Mouse (Mus musculus) CD8-positive naive resting alpha-beta T cell, adult 2 months (primary cell): Measurements from ENCODE around the gene Pgm2.

Experiments used
- DNase-seq, 2 experiments: peaks; one replicate each; pipeline ENCODE4 v3.0.0; 2022; ENCODE audit warnings: low read depth in 2 of 2, low spot score in 2 of 2

Pgm2 gene

DNA sequence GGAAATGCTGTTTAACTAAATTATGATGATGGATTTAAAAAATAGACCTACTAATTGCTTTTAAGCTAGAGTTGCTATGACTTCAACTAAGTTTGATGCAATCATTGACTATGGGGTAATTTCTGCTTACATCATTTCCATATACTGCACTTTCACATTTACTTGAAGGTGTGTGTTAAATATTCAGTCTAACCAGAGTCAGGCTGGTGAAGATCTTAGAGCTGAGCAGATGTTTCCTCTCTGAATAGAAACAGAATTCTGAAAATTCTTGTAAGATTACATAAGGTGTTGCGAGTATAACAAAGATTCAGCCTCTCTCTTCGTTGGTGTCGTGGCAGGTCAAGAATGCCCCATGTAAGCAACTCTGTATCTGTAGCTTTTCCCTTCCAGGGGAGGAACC is 18.3 kb upstream of the Pgm2 start:
- DNase-seq: no peak

DNA sequence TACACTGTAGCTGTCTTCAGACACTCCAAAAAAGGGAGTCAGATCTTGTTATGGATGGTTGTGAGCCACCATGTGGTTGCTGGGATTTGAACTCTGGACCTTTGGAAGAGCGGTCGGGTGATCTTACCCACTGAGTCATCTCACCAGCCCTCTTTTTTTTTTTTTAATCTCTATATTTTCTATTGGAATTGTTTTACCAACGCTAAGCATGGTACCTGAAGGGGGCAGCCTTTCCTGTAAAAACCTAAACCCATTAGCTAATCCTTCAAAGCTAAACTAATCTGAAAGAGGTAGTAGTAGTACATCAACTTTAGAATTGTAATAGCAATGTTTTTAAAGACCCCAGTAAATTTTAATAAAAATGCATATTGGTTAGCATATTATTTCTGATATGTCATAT is 17.2 kb upstream of the Pgm2 start:
- DNase-seq: peak; percentile 6 to 43

- no peak for DNase-seq
These were observed 15.4 kb upstream of the Pgm2 start for GRCm38 (mm10) chr5:64077353-64077752.

DNA sequence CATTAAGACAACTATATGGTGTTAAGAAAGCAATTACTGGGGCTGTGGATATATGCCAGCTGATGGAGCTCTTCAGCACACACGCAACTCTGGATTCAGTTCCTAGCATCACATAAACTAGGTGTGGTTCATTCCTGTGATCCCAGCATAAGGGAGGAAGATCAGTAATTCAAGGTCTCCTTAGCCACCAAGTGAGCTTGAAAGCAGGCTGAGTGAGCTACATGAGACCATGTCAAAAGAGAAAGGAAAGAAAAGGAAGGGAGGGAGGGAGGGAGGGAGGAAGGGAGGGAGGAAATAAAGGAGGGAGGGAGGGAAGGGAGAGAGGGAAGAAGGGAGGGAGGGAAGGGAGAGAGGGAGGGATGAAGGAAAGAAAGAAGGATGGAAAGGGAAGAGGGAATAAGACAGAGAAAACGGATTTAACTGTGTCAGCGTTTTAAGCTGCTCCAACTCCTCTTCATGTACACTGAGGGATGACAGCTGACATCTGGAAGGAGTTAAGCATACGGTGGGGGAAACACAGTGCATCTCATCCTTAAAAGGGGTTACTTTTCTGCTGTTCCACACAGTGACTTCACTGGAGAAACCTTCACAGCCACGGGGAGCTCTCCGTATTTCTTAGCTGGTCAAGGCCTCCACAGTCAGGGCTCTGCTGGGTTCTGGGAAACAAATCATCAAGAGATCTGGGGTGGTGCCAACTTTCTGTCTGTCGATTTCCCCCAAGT is 13.8 kb upstream of the Pgm2 start:
- no peak for DNase-seq

- DNase-seq: no peak
These were observed 13.3 kb upstream of the Pgm2 start for GRCm38 (mm10) chr5:64079462-64079817.

DNA sequence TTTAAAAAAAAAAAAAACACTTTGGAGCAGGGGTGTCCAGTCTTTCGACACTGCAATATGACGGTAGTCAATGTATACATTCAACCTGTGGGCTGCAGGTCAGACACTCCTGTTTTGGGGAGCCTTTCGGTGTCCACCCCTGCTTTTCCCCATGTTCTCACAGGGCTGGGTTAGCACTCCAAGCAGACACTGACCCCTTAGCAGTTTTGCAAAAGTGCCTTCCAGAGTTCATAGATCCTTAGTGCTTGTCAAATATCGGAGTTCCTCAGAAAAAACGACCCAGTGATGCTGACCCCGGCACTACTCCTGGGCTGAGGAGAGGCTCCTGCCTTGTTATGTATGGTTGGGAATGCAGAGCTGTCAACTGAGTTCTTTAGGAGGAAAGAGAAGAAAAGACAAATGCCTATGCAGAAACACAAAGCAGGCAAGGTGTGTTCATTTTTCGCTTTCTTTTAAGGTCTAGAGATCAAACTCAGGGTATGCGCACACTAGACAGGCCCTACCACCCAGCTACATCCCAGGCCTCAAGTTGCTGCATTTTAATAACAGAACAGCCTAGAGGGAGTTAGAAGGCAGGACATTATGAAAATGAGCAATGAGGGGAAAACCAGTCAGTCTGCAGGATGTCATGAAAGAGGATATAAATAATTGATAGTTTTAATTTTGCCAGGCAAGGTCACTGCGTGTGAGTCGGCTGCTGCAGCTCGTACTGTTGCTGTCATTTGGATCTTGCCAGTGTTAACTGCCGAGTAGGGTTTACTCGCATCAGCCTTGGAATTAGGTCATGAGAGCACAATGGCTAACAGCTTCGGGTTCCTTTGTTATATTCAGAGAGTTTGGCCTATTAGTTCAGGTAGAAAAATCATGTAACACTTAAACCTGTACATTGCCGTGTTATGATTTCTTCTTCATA is 9.0 kb upstream of the Pgm2 start:
- DNase-seq: no peak

GRCm38 (mm10) chr5:64085405-64085804 is 7.3 kb upstream of the Pgm2 start:
- no peak for DNase-seq

- DNase-seq: no peak
These were observed 4.0 kb upstream of the Pgm2 start for GRCm38 (mm10) chr5:64088740-64089139.

DNA sequence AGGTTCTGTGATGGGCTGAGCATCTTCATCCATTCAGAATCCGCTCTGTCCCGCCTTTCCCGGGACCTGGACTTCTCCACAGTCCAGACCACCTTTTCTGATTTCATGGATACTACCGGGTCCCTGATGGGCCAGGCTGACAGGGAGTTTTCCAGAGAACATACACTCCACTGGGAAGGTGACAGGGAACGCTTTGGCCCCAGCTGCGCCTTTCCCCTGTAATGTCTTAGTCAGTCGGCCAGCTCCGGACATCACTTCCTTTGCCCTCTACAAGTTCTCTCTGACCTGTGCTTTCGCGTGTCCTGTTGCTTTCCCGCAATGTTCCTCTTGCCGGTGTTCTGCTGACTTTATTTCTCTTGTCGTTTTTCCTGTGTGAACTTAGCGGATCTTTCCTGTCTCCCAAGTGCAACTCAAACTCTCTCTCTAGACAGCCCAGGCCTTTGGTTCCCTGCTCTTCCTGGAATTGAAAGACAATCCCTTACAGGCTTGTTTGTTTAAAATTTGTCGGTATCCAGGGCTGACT is 660 bp downstream of the Pgm2 start:
- no peak for DNase-seq

- no peak for DNase-seq
These were observed 2.7 kb downstream of the Pgm2 start for GRCm38 (mm10) chr5:64095342-64095993.

GRCm38 (mm10) chr5:64101993-64102716 is 9.4 kb downstream of the Pgm2 start:
- DNase-seq: no peak

DNA sequence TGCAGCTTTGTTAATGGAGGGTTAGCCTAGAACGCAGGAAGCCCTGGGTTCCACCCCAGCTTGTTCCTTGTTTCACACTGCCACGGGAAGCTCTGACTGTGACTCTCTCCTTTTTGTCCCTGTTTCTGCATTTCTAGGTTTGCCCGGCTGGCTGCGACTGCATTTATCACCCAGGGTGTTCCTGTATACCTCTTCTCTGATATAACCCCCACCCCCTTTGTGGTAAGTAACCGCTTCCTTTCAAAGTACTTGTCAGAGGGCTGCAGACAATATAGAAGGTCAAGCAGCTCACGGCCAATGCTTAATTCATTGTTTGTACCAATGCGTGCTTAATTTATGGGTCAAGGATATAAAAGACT is 9.9 kb downstream of the Pgm2 start:
- peak in 1 of 2 experiments; percentile 20 for DNase-seq

DNA sequence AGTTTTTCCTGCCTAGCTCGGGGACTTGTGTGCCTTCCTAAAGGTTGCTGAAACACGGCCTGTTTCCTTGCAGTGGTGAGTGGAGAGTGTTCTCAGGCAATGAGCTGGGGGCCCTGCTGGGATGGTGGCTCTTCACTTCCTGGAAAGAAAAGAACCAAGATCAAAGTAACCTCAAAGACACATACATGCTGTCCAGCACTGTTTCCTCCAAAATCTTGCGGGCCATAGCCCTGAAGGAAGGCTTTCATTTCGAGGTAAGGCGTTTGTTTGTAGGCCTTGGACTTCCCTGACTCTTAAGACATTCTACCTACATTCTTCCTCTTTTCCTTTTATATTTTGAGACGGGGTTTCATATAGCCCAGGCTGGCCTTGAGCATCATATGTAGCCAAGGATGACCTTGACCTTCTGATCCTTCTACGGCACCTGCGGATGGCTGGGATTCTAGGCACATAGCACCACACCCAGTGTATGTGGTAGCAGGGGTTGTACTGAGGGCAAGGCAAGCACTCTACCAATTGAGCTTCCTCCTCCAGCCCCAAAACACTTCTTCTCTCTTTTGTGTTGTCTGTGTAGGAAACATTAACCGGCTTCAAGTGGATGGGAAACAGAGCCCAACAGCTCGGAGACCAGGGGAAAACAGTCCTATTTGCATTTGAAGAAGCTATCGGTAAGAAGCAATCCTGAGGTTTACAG is 15.0 kb downstream of the Pgm2 start:
- no peak for DNase-seq

- DNase-seq: no peak
These were observed 16.5 kb downstream of the Pgm2 start for GRCm38 (mm10) chr5:64109217-64109616.

GRCm38 (mm10) chr5:64112360-64112759 is 19.6 kb downstream of the Pgm2 start:
- DNase-seq: no peak

DNA sequence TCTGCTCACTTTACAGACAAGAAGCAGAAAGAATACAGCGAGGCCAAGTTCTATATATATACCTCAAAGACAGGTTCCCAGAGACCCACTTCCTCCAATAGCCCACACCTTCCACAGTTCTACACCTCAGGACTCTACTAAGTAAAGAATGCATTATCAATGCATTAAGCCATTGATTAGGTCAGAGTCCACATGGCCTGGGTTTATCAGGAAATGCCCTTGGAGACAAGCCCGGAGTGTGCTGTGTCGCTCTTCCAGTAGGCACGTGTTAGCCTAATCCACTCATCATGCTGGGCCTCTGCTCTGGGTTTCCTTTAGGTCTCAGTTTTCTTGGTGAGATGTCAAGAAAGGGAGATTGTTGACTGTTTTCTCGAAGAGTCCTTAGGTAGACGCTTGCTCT is 21.5 kb downstream of the Pgm2 start:
- no peak for DNase-seq

GRCm38 (mm10) chr5:64117191-64117590 is 24.4 kb downstream of the Pgm2 start:
- no peak for DNase-seq

- no peak for DNase-seq
These were observed 33.0 kb downstream of the Pgm2 start for GRCm38 (mm10) chr5:64125783-64126182.

DNA sequence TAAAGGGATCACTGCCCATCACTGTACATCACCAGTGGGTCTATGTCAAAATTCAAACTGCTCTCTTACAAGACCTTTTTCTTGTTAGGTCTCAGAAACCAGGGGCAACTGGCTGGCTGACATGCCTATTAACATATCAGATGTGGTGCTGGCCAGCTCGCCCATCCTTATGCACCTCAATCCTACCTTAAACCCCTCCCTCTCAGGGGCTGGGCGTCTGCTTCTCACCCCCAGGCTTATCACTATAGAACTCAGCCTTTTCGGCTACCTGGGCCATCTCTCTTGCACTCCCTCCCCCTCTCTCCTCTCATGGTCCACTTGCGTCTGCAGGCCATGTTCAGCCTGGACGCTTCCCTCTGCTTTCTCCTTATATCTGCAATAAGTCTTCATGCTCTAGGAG is 38.8 kb downstream of the Pgm2 start:
- no peak for DNase-seq

DNA sequence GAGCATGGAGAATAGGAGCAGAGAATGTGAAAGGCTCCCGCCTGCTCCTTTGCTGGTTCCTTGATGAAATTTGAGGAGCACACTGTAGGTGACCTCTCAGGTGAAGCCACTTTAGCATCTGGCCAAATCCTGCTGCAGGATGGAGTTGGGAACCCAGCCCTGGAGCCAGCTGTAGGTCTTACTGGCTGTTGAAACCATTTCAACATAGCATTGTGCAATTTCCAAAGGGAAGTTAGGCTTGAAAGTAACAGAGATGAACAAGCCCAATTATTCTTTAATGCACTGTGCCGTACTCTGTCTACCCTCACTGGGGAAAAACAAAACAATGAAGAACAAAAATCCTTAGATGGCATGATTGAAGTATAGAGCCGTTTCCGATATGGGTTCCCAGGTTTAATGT is 41.2 kb downstream of the Pgm2 start:
- no peak for DNase-seq

- DNase-seq: no peak
These were observed 43.6 kb downstream of the Pgm2 start for GRCm38 (mm10) chr5:64136325-64136724.
